Mouse (Mus musculus) MEL (cell line): ENCODE measurements around the gene Gm6169.

Source experiments
- CTCF ChIP-seq, 3 experiments: IDR thresholded peaks in 2 of 3; conservative IDR thresholded peaks in 1 of 3; 2 replicates each; pipeline ENCODE4 v1.5.1; 2011 to 2012; ENCODE audit warnings: low read length in 3 of 3, low read depth in 2 of 3, mild to moderate bottlenecking in 2 of 3, improper control_type of control experiment in 1 of 3, inconsistent platforms in 1 of 3, mixed read lengths in 1 of 3, moderate library complexity in 1 of 3; ENCODE audit not compliant: control insufficient read depth in 1 of 3, insufficient read depth in 1 of 3, poor library complexity in 1 of 3, severe bottlenecking in 1 of 3
- ELF1 ChIP-seq: IDR thresholded peaks from 2 replicates; pipeline ENCODE4 v1.6.1; 2014; ENCODE audit warnings: low read depth, mild to moderate bottlenecking, inconsistent platforms, low read length, improper control_type of control experiment, moderate library complexity
- POLR2A ChIP-seq, 2 experiments: IDR thresholded peaks; 2 replicates each; pipeline ENCODE4 v1.6.1; 2011 to 2012; ENCODE audit warnings: low read length in 2 of 2, mild to moderate bottlenecking in 2 of 2, control low read depth in 1 of 2, improper control_type of control experiment in 1 of 2, low read depth in 1 of 2, moderate library complexity in 1 of 2; ENCODE audit not compliant: control insufficient read depth in 1 of 2, insufficient read depth in 1 of 2, poor library complexity in 1 of 2
- UBTF ChIP-seq: IDR thresholded peaks from 2 replicates; pipeline ENCODE4 v1.6.1; 2012; ENCODE audit warnings: low read depth, mild to moderate bottlenecking, inconsistent platforms, low read length, improper control_type of control experiment, moderate library complexity, borderline replicate concordance; ENCODE audit not compliant: insufficient read depth
- ZC3H11A ChIP-seq: IDR thresholded peaks from 2 replicates; pipeline ENCODE4 v1.6.1; 2012; ENCODE audit warnings: low read depth, mild to moderate bottlenecking, inconsistent platforms, low read length, improper control_type of control experiment
- ZNF384 ChIP-seq: IDR thresholded peaks from 2 replicates; pipeline ENCODE4 v1.6.1; 2012; ENCODE audit warnings: low read depth, mild to moderate bottlenecking, inconsistent platforms, low read length, improper control_type of control experiment

DNA sequence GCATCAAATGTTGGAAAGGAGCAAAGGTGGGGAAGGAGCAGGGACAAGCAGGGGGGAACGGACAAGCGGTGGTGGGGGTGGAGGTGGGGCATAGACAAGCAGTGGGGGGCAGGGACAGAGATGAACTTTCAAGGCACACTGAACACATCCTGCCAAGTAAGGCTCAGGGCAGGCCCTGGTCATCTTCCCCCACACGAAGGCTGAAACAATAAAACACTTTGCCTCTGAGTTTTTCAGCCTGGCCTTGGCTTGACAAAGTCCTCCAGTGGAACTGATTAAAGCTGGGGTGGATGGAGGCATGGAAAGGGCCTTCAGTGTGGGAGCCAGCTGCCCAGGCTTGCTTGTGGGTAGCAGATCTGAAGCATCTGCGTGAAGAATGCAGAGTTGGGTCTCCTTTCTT is 41.2 kb downstream of the Gm6169 start:
- TF ChIP-seq POLR2A (IDR thresholded peaks at IDR 0.05; ENCODE audit: control insufficient read depth in 1 of 2, insufficient read depth in 1 of 2, low read depth in 1 of 2, low read length in 2 of 2, poor library complexity in 1 of 2): no peak
- TF ChIP-seq ELF1: no peak
- TF ChIP-seq CTCF (IDR thresholded peaks at IDR 0.05 in 2 of 3, conservative IDR thresholded peaks at IDR 0.05 in 1 of 3; ENCODE audit: control insufficient read depth in 1 of 3, insufficient read depth in 1 of 3, low read depth in 2 of 3, low read length in 3 of 3, poor library complexity in 1 of 3, severe bottlenecking in 1 of 3): no peak
- no peak for TF ChIP-seq UBTF
- TF ChIP-seq ZNF384: no peak
- TF ChIP-seq ZC3H11A: no peak
